Mouse (Mus musculus): ENCODE data around the gene Ebf3. TPM values are rescaled to one million over a fixed set of nuclear protein-coding genes. Genes with fewer than 3 reads are reported as not detected.

The Ebf3 gene
- polyA plus RNA-seq, 1 experiment from 2014 or later: 15.9 TPM

GRCm38 (mm10) chr7:137191889-137192288 lies 122.4 kb downstream of the Ebf3 start:
- 0 out of 2 replicates have a peak, but pooled peaks cover 2% of the 10 kb centered on the region for H3K36me3 ChIP-seq (ENCODE audit: control insufficient read depth, insufficient read depth, low read length)
- no peak overlapping the region for H3K27ac ChIP-seq (ENCODE audit: low read depth, low read length)
- 60% methylated on average over 12 of the region's 12 CpGs for WGBS
- ATAC-seq (ENCODE audit: low FRiP score) (0 out of 2 replicates have a peak, but pooled peaks have one; percentile 51), DNase-seq (ENCODE audit: low spot score) (no peak)
- H3K9me3 ChIP-seq (ENCODE audit: control insufficient read depth, low read length): no peaks in the 10 kb centered on the region
- H3K4me2 ChIP-seq (replicated peaks; ENCODE audit: low read depth, low read length): no peak overlapping the region
- H3K4me3 ChIP-seq (ENCODE audit: low read depth, low read length): no peak overlapping the region
- no peaks in the 10 kb centered on the region for H3K4me1 ChIP-seq (replicated peaks; ENCODE audit: control insufficient read depth, insufficient read depth, low read length)
- no peaks in the 10 kb centered on the region for H3K27me3 ChIP-seq (ENCODE audit: control insufficient read depth, insufficient read depth, low read length)
- H3K9ac ChIP-seq (ENCODE audit: low read depth, low read length): no peak overlapping the region

- Histone ChIP-seq H3K9me3 (ENCODE audit: control insufficient read depth, low read length) (no peaks in the 10 kb centered on the region), H3K4me1 (replicated peaks; ENCODE audit: control insufficient read depth, insufficient read depth, low read length) (no peaks in the 10 kb centered on the region), H3K27ac (ENCODE audit: low read depth, low read length) (no peak overlapping the region), H3K4me3 (ENCODE audit: low read depth, low read length) (no peak overlapping the region), H3K9ac (ENCODE audit: low read depth, low read length) (no peak overlapping the region), H3K36me3 (ENCODE audit: control insufficient read depth, insufficient read depth, low read length) (no peaks in the 10 kb centered on the region), H3K4me2 (replicated peaks; ENCODE audit: low read depth, low read length) (no peak overlapping the region), H3K27me3 (ENCODE audit: control insufficient read depth, insufficient read depth, low read length) (no peaks in the 10 kb centered on the region)
- WGBS: 34% methylated on average over 9 of the region's 9 CpGs
- DNase-seq (ENCODE audit: low spot score): no peak
- no peak for ATAC-seq (ENCODE audit: low FRiP score)
Observed at GRCm38 (mm10) chr7:137172278-137172677, 142.0 kb downstream of the Ebf3 start.

GRCm38 (mm10) chr7:137159086-137159485 lies 155.2 kb downstream of the Ebf3 start:
- Histone ChIP-seq H3K4me3 (ENCODE audit: low read depth, low read length) (no peak overlapping the region), H3K9ac (ENCODE audit: low read depth, low read length) (no peak overlapping the region), H3K27ac (ENCODE audit: low read depth, low read length) (no peak overlapping the region), H3K36me3 (ENCODE audit: control insufficient read depth, insufficient read depth, low read length) (no peaks in the 10 kb centered on the region), H3K4me2 (replicated peaks; ENCODE audit: low read depth, low read length) (no peak overlapping the region), H3K27me3 (ENCODE audit: control insufficient read depth, insufficient read depth, low read length) (no peaks in the 10 kb centered on the region), H3K4me1 (replicated peaks; ENCODE audit: control insufficient read depth, insufficient read depth, low read length) (no peaks in the 10 kb centered on the region), H3K9me3 (ENCODE audit: control insufficient read depth, low read length) (no peaks in the 10 kb centered on the region)
- no peak for ATAC-seq (ENCODE audit: low FRiP score)
- no peak for DNase-seq (ENCODE audit: low spot score)

GRCm38 (mm10) chr7:137154623-137155022 lies 159.6 kb downstream of the Ebf3 start:
- ATAC-seq (ENCODE audit: low FRiP score) (no peak), DNase-seq (ENCODE audit: low spot score) (no peak)
- Histone ChIP-seq H3K4me1 (replicated peaks; ENCODE audit: control insufficient read depth, insufficient read depth, low read length) (no peaks in the 10 kb centered on the region), H3K4me3 (ENCODE audit: low read depth, low read length) (no peak overlapping the region), H3K4me2 (replicated peaks; ENCODE audit: low read depth, low read length) (no peak overlapping the region), H3K27me3 (ENCODE audit: control insufficient read depth, insufficient read depth, low read length) (no peaks in the 10 kb centered on the region), H3K9ac (ENCODE audit: low read depth, low read length) (no peak overlapping the region), H3K9me3 (ENCODE audit: control insufficient read depth, low read length) (no peaks in the 10 kb centered on the region), H3K36me3 (ENCODE audit: control insufficient read depth, insufficient read depth, low read length) (no peaks in the 10 kb centered on the region), H3K27ac (ENCODE audit: low read depth, low read length) (no peak overlapping the region)
- WGBS: 78% methylated on average over 2 of the region's 2 CpGs

- no peaks in the 10 kb centered on the region for H3K27me3 ChIP-seq (ENCODE audit: control insufficient read depth, insufficient read depth, low read length)
- no peak overlapping the region for H3K4me3 ChIP-seq (ENCODE audit: low read depth, low read length)
- no peak for DNase-seq (ENCODE audit: low spot score)
- no peaks in the 10 kb centered on the region for H3K4me1 ChIP-seq (replicated peaks; ENCODE audit: control insufficient read depth, insufficient read depth, low read length)
- no peaks in the 10 kb centered on the region for H3K9me3 ChIP-seq (ENCODE audit: control insufficient read depth, low read length)
- 83% methylated on average over 2 of the region's 2 CpGs for WGBS
- H3K27ac ChIP-seq (ENCODE audit: low read depth, low read length): no peak overlapping the region
- H3K4me2 ChIP-seq (replicated peaks; ENCODE audit: low read depth, low read length): no peak overlapping the region
- H3K36me3 ChIP-seq (ENCODE audit: control insufficient read depth, insufficient read depth, low read length): no peaks in the 10 kb centered on the region
- no peak overlapping the region for H3K9ac ChIP-seq (ENCODE audit: low read depth, low read length)
- ATAC-seq (ENCODE audit: low FRiP score): no peak
Observed at GRCm38 (mm10) chr7:137151854-137152253, 162.4 kb downstream of the Ebf3 start.

GRCm38 (mm10) chr7:137147101-137147500 lies 167.1 kb downstream of the Ebf3 start:
- no peak overlapping the region for H3K27ac ChIP-seq (ENCODE audit: low read depth, low read length)
- WGBS: 78% methylated on average over 12 of the region's 12 CpGs
- H3K27me3 ChIP-seq (ENCODE audit: control insufficient read depth, insufficient read depth, low read length): no peaks in the 10 kb centered on the region
- H3K36me3 ChIP-seq (ENCODE audit: control insufficient read depth, insufficient read depth, low read length): no peaks in the 10 kb centered on the region
- no peaks in the 10 kb centered on the region for H3K9me3 ChIP-seq (ENCODE audit: control insufficient read depth, low read length)
- H3K9ac ChIP-seq (ENCODE audit: low read depth, low read length): no peak overlapping the region
- ATAC-seq (ENCODE audit: low FRiP score): no peak
- H3K4me1 ChIP-seq (replicated peaks; ENCODE audit: control insufficient read depth, insufficient read depth, low read length): no peaks in the 10 kb centered on the region
- no peak for DNase-seq (ENCODE audit: low spot score)
- H3K4me3 ChIP-seq (ENCODE audit: low read depth, low read length): no peak overlapping the region
- H3K4me2 ChIP-seq (replicated peaks; ENCODE audit: low read depth, low read length): no peak overlapping the region

Other genes starting within 250 kb of the Ebf3 start
- 19.5 and 19.9 TPM in 2 replicates for gene 9430038I01Rik, start 96.3 kb upstream of the Ebf3 start, polyA plus RNA-seq (2014; fragmentation: Nextera tagmentation; extraction: Ambion mirVana)
- 347 and 362 TPM in 2 replicates for gene Glrx3, start 123.2 kb upstream of the Ebf3 start, polyA plus RNA-seq (2014; fragmentation: Nextera tagmentation; extraction: Ambion mirVana)

Measured in hindbrain, embryonic 11.5 days (tissue).